Mouse (Mus musculus): ENCODE data around the gene BC048671. TPM values are rescaled to one million over a fixed set of nuclear protein-coding genes. Genes with fewer than 3 reads are reported as not detected.

Gene BC048671
- polyA plus RNA-seq, 1 experiment = not detected

DNA sequence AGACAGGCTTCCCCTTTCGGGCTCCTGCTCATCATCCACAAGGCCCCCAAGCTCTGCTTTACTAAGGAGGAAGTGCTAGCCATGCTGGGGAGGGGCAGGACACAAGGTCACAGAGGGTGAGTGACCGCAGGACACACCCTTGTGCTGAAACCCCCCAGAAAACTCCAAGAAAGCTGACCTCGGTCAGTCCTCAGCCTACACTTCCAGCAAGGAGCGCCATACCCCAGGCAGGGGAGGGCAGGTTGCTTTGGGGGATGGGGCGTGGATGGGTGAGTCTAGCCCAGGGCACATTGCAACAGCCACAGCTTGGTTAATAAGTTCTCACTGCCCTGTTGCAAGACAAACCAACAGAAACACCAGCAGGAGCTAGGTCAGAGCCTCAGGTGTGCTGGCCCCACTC is 19.4 kb downstream of the BC048671 start:
- no peak overlapping the region for H3K4me3 ChIP-seq (ENCODE audit: insufficient read depth, low read length)
- TF ChIP-seq POLR2A (IDR thresholded peaks at IDR 0.05; ENCODE audit: extremely low read depth, insufficient read depth, low read length) (no peak), CTCF (IDR thresholded peaks at IDR 0.05; ENCODE audit: extremely low read depth, insufficient read depth, low read length) (no peak)
- no peaks in the 10 kb centered on the region for H3K4me1 ChIP-seq (ENCODE audit: control insufficient read depth, insufficient read depth, low read length)

DNA sequence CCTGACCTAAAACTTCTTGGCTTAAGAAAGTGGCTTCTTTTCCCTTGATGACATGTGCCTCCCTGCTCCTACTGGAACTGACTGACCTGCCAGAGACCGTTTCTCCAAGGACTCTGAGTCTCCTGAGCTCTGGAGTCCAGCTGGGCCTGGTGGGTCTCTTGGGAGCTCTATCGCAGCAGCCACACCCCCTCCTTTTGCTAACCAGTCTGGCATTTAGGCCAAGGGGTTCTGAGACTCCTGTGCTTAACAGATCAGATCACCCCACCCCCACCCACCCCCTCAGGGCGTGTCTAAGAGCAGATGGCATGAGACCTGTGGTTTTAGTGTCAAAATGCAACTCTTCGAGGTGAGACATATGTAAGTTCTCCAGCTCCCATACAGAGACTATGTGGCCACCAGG is 20.8 kb downstream of the BC048671 start:
- TF ChIP-seq CTCF (IDR thresholded peaks at IDR 0.05; ENCODE audit: extremely low read depth, insufficient read depth, low read length) (no peak), POLR2A (IDR thresholded peaks at IDR 0.05; ENCODE audit: extremely low read depth, insufficient read depth, low read length) (no peak)
- Histone ChIP-seq H3K4me1 (ENCODE audit: control insufficient read depth, insufficient read depth, low read length) (no peaks in the 10 kb centered on the region), H3K4me3 (ENCODE audit: insufficient read depth, low read length) (no peak overlapping the region), H3K27ac (ENCODE audit: insufficient read depth, low read length) (no peak overlapping the region)

More for the DNA sequence above, 19.4 kb downstream of the BC048671 start:
- no peak overlapping the region for H3K27ac ChIP-seq (ENCODE audit: insufficient read depth, low read length)

DNA sequence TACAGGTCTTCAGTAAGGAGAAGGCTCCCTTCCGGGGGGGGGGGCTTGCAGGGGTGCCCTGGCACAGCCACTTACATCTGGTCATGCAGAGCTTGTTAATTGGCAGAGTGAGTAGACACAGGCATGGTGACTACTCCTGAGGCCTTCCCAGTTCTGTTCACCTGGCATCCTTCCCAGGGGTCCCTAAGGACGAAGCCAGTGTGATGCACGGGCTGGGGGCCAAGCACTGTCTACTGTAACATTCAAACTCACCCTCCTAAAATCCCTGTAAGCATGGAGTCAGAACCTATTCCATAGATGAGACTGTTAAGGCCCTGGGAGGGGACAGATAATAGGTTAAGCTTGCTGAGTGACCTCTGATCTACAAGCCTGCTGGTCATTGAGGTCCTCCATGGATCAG is 23.0 kb downstream of the BC048671 start:
- no peaks in the 10 kb centered on the region for H3K4me1 ChIP-seq (ENCODE audit: control insufficient read depth, insufficient read depth, low read length)
- no peak overlapping the region for H3K27ac ChIP-seq (ENCODE audit: insufficient read depth, low read length)
- TF ChIP-seq CTCF (IDR thresholded peaks at IDR 0.05; ENCODE audit: extremely low read depth, insufficient read depth, low read length) = no peak
- no peak for TF ChIP-seq POLR2A (IDR thresholded peaks at IDR 0.05; ENCODE audit: extremely low read depth, insufficient read depth, low read length)
- H3K4me3 ChIP-seq (ENCODE audit: insufficient read depth, low read length) = no peak overlapping the region

DNA sequence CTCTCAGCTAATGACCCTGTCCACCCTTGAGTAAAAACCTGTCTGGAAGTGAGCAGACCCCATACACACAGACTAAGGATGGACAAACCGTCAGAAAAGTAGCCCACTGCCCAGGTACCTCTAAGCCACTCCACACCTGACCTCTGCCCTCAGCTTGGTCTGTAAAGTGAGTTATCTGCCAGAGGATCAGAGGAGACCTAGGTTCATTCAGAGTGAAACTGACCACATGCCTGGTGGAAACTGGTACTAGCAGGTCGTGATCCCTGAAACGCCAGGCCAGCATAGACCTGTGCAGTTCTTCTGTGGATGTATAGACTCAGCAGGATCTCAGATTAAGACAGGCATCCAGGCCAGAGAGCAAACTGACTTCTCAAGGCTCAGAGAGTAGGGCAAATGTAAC is 23.4 kb downstream of the BC048671 start:
- Histone ChIP-seq H3K27ac (ENCODE audit: insufficient read depth, low read length) (no peak overlapping the region), H3K4me3 (ENCODE audit: insufficient read depth, low read length) (no peak overlapping the region), H3K4me1 (ENCODE audit: control insufficient read depth, insufficient read depth, low read length) (no peaks in the 10 kb centered on the region)
- TF ChIP-seq POLR2A (IDR thresholded peaks at IDR 0.05; ENCODE audit: extremely low read depth, insufficient read depth, low read length) (no peak), CTCF (IDR thresholded peaks at IDR 0.05; ENCODE audit: extremely low read depth, insufficient read depth, low read length) (no peak)

DNA sequence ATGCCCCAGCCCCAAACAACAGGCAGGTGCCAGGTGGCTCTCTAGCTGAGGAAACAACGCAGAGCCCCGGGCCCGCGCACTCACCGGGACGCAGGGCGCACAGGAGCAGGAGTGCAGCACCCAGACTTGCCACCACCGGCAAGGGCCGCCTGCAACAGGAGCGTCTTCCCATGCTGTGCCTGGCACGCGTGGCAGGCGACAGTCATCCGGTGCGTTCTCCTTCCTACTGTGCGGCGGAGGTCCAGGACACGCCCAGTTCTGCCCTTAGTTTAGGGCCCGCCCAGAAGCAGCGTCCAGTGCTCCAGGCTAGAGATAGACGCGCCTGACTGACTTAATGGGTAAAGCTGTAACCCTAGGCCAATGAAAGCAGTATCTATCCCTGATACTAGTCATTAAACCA is 24.0 kb downstream of the BC048671 start, which contains the start of gene Chst13:
TSS of gene Chst13 (minus strand) at position 195 of the 400 bp plus-strand sequence.
- no peak for TF ChIP-seq CTCF (IDR thresholded peaks at IDR 0.05; ENCODE audit: extremely low read depth, insufficient read depth, low read length)
- no peaks in the 10 kb centered on the region for H3K4me1 ChIP-seq (ENCODE audit: control insufficient read depth, insufficient read depth, low read length)
- no peak within 1 kb of the TSS for H3K4me3 ChIP-seq (ENCODE audit: insufficient read depth, low read length)
- no peak within 1 kb of the TSS for H3K27ac ChIP-seq (ENCODE audit: insufficient read depth, low read length)

DNA sequence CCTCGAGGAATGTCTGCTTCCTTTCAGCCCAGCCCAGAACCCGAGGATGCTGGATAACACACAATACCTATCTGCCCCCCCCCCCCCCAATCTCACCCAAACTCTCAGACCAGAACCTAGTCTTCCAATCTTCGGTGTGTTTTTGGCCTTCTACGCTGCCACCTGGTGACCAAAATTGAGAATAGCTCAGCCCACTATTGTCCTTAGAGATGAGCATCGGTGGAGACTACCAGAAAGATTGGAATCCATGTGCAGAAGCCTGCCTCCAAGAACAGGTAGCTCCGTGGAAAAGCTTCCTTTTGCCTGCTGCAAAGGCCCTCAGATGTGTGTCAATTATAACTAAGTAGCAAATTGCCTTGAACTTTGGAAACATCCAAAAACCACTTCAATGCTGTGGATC is 26.7 kb downstream of the BC048671 start:
- Histone ChIP-seq H3K4me1 (ENCODE audit: control insufficient read depth, insufficient read depth, low read length) (no peaks in the 10 kb centered on the region), H3K4me3 (ENCODE audit: insufficient read depth, low read length) (no peak overlapping the region), H3K27ac (ENCODE audit: insufficient read depth, low read length) (no peak overlapping the region)
- peak; percentile 56 for TF ChIP-seq CTCF (IDR thresholded peaks at IDR 0.05; ENCODE audit: extremely low read depth, insufficient read depth, low read length)
- TF ChIP-seq POLR2A (IDR thresholded peaks at IDR 0.05; ENCODE audit: extremely low read depth, insufficient read depth, low read length) = no peak

DNA sequence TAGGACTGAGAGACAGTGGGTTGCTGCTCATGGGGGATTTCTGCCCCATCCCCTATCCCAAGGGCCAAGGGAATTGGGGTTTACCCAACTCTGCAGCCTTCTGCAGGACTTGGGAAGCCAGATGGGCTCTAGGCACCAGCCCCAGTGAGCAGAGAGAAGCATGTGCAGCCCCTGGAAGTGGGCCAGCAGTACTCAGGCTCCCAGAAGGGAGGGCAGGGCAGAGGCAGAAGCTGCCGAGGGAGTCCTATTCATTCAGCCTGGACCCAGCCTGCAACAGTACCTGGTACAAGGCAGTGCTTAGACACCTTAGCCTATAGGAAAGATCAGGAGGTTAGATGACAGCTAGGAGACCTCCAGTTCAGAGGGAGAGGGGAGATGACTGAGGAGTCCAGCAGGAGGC is 28.9 kb downstream of the BC048671 start:
- TF ChIP-seq POLR2A (IDR thresholded peaks at IDR 0.05; ENCODE audit: extremely low read depth, insufficient read depth, low read length) = no peak
- TF ChIP-seq CTCF (IDR thresholded peaks at IDR 0.05; ENCODE audit: extremely low read depth, insufficient read depth, low read length) = no peak
- Histone ChIP-seq H3K4me1 (ENCODE audit: control insufficient read depth, insufficient read depth, low read length) (no peaks in the 10 kb centered on the region), H3K27ac (ENCODE audit: insufficient read depth, low read length) (no peak overlapping the region), H3K4me3 (ENCODE audit: insufficient read depth, low read length) (no peak overlapping the region)

DNA sequence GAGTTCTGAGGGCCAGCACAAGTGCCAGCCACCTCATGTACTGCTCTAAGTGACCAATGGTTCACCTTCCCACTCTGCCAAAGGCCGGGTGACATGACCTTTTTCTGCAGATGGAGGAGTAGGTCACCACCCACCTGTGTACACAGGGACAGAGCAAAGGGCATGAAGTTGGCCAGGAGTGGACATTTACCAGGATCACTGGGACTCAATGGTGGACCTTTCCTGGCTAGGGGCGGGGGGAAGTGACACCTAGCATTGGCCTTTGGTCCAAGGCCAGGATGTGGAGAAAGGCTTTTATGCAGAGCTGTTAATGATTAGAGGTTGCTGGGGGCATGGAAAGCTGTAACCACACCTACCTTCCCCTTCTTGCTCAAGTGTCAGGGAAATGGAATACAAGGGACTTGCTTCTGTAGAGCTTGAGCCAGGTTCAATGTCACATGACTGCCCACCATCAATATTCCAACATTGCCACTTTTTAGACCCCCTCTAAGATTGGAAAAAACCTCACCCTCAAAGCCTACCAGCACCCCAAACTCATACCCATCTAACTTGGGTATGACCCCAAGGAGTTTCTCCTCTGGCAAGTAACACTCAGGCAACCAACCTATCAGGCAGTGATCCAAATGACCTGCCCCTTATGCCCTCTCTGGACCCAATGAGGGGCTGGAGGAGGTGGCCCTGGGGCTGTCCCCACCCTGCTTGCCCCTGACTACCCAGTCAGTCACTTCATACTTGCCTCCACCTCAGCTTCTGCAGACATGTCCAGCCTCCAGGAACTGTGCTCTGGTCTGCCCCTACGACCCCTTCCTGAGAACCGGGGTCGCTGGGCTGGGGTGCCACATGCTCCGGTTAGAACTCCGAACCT is 31.8 kb downstream of the BC048671 start, which contains the start of gene Uroc1:
TSS of gene Uroc1 (plus strand) at position 724 of the 865 bp plus-strand sequence.
- Histone ChIP-seq H3K27ac (ENCODE audit: insufficient read depth, low read length) (no peak within 1 kb of the TSS), H3K4me1 (ENCODE audit: control insufficient read depth, insufficient read depth, low read length) (no peaks in the 10 kb centered on the region), H3K4me3 (ENCODE audit: insufficient read depth, low read length) (no peak within 1 kb of the TSS)
- no peak for TF ChIP-seq POLR2A (IDR thresholded peaks at IDR 0.05; ENCODE audit: extremely low read depth, insufficient read depth, low read length)
- no peak for TF ChIP-seq CTCF (IDR thresholded peaks at IDR 0.05; ENCODE audit: extremely low read depth, insufficient read depth, low read length)

DNA sequence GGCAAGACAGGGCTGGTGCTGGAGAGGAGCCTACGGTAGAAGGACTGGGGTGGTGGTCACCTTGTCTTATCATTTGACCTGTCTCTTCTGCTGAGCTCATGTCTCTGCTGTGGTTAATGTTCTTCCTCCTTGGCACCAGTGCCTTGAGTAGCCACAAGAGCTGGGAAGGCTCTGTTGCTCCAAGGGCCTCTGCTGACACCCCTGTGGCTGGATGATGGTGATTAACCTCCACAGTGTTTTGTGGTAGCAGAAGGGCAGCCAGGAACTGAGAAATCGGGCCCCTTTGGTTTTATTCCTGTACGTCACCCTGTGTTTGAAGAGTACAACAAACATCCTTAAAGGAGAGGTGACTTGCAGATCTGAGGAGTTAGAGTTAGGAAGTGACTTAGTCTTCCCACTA is 33.2 kb downstream of the BC048671 start:
- H3K27ac ChIP-seq (ENCODE audit: insufficient read depth, low read length) = no peak overlapping the region
- no peak overlapping the region for H3K4me3 ChIP-seq (ENCODE audit: insufficient read depth, low read length)
- TF ChIP-seq POLR2A (IDR thresholded peaks at IDR 0.05; ENCODE audit: extremely low read depth, insufficient read depth, low read length) (no peak), CTCF (IDR thresholded peaks at IDR 0.05; ENCODE audit: extremely low read depth, insufficient read depth, low read length) (no peak)
- H3K4me1 ChIP-seq (ENCODE audit: control insufficient read depth, insufficient read depth, low read length) = no peaks in the 10 kb centered on the region

DNA sequence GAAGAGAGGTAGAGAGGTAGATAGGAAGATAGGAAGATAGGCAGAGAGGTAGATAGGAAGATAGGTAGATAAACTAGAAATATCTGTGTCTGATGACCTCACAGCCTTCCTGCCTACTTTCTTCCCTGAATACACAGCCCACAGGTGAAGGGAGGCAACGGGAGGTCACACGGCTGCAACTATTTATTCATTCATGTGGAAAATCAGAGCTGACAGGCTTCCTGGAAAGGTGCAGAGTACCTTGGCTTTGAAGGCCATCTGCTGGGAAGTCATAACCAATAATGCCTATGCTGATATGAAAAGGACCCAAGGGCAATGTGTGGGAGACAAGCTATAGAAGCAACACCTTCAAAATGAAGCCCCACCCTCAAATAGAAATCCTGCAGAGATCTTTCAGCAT is 41.3 kb downstream of the BC048671 start:
- H3K4me3 ChIP-seq (ENCODE audit: insufficient read depth, low read length) = no peak overlapping the region
- H3K27ac ChIP-seq (ENCODE audit: insufficient read depth, low read length) = no peak overlapping the region
- TF ChIP-seq POLR2A (IDR thresholded peaks at IDR 0.05; ENCODE audit: extremely low read depth, insufficient read depth, low read length) = no peak
- TF ChIP-seq CTCF (IDR thresholded peaks at IDR 0.05; ENCODE audit: extremely low read depth, insufficient read depth, low read length) = no peak
- H3K4me1 ChIP-seq (ENCODE audit: control insufficient read depth, insufficient read depth, low read length) = no peaks in the 10 kb centered on the region

All from cortical plate, adult 2 months (tissue).